Mouse (Mus musculus): ENCODE measurements around the gene Ssr2.
A peak's percentile ranks its signal among the peaks of the same experiment; 100 is the strongest.
"Not testable (repeated sequence)": the region's sequence is repeated elsewhere in the genome, so short reads cannot be mapped to it uniquely, and the experiment has no call there.

Ssr2 gene

DNA sequence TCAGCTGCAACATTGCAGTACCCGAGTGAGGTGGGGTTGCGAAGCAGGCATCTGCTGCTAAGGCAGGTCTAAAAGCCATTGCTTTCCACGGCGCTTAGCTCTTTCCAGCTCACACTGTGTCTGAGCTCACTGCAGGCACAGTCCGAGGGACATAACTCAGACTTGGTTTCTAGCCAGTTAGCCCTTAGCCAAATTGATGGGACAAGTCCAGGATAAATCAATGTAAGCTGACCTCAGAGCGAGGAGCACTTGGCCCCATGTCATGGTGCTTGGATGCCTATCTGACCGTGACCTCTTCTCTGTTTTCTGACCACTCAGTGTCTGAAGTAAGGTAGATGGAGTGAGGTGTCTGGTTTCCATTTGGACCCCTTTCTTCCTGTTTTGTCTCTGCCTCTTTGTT, 11.7 kb upstream of the Ssr2 start:
- DNase-seq (ENCODE audit: low spot score) = no peak

DNA sequence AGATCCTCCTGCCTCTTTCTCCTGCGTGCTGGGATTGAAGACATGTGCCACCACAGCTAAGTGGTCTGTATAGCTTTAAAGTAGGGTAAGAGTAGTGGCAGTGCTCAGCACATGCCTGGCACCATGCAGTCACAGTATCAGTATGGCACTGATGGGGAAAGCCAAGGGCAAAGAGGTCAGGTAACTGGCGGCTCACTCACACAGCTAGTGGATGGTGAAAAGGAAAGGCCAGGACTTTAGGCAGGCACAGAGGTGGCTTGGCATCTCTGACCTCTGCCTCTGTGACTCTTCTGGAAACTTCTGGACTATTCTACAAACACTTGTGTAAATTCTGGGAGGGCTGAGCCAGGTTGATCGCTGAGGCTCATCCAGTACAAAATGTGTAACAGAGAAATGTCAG, 9.6 kb upstream of the Ssr2 start:
- DNase-seq (ENCODE audit: low spot score) = no peak

DNA sequence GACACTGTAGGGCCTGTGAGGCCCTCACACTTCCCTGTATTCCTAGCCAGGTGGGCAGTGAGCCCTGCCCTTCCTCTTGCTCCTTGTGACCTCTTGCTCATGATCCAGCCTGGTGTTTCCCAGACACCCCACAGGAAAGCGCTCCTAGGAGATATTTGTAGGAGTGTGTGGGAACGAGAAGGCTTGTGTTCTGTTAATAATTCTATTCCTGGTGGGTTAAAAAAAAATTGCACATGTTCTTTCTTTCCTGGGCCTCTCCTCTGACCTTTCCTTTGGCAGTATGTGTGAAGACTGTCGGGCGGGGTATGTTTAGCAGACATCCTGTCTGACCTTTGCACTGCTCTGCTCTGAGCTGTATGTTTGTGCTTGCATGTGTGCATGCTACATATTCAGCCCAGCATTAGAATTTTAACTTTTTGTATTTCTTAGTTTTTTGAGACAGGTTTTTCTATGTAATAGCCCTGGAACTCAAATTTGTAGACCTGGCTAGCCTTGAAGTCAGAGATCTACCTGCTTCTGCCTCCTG, 9.1 kb upstream of the Ssr2 start:
- no peak for DNase-seq (ENCODE audit: low spot score)

DNA sequence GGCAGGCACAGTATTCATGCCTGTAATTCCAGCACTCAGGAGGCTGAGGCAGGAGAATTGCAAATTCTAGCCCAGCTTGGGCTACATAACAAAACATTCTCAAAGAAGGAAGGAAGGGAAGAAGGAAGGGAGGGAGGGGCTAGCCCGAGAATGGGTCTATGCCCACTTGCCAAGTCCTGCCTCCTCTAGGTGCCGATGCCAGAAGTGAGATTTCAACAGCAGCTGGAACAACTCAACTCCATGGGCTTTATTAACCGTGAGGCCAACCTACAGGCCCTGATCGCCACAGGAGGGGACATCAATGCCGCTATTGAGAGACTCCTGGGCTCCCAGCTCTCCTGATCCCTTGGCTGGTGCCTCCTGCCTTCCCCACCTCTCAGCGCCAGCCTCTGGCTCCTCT, 7.8 kb upstream of the Ssr2 start:
- no peak for DNase-seq (ENCODE audit: low spot score)

DNA sequence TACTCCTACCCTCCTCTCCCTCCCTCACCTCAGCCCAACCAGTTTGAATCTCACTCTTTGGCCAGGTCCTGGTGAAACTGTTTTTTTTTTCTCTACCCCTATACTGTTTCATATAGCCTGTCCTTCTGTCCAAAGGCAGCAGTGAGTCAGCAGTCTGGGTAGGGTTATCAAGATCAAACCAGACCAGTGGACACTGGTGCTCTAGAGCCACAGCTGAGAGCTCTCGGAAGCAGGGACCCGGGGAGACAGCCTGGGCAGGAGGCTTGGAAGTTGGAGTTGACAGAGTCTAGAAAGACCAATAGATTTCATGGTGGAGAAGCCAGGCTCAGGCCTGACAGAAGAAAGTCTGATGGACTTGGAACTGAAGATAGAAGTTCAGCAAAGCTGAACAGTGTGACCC, 7.1 kb upstream of the Ssr2 start:
- no peak for DNase-seq (ENCODE audit: low spot score)

- DNase-seq (ENCODE audit: low spot score) = no peak
These were observed 6.6 kb upstream of the Ssr2 start for GRCm38 (mm10) chr3:88569093-88569492.

DNA sequence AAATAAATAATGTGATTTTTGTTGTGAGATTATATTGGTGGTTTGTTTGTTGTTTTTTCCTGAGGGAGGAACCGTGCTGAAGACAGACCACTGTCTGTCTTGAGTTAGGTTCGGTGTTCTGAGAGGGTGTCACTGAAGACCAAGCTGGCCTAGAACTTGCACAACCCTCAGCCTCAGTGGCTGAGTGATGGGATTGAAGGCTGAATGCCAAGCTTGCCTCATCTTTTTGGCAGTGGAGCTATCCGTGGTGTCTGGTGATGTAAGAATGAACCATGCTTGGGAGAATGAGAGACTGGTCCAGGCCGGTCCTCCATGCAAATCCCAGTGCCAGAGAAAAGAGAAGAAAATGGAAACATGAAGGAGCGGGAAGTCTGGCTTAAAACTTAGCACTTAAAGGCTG, 6.0 kb upstream of the Ssr2 start:
- DNase-seq (ENCODE audit: low spot score) = no peak

- DNase-seq (ENCODE audit: low spot score) = no peak
These were observed 5.3 kb upstream of the Ssr2 start for GRCm38 (mm10) chr3:88570341-88570740.

DNA sequence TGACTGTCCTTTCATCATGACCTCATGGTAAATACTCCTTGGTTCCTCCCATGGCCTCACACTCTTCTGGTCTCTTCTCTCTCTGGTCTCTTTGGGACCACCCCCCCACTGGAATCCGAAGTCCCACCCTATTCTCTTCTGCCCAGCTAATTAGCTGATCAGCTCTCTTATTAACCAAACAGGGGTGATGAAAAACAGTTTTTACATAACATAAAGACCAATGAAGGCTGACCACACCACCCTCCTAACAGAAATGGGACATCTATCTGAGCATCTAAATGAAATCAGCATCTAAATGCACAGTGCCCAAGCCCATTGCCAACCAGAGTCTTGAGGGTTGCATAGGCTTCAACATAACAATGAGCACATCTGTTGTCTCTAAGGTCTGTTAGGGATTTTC, 3.8 kb upstream of the Ssr2 start:
- DNase-seq (ENCODE audit: low spot score) = no peak

- DNase-seq (ENCODE audit: low spot score) = no peak
These were observed 2.8 kb upstream of the Ssr2 start for GRCm38 (mm10) chr3:88572835-88573234.

- no peak for DNase-seq (ENCODE audit: low spot score)
These were observed 1.9 kb upstream of the Ssr2 start for GRCm38 (mm10) chr3:88573810-88574209.

DNA sequence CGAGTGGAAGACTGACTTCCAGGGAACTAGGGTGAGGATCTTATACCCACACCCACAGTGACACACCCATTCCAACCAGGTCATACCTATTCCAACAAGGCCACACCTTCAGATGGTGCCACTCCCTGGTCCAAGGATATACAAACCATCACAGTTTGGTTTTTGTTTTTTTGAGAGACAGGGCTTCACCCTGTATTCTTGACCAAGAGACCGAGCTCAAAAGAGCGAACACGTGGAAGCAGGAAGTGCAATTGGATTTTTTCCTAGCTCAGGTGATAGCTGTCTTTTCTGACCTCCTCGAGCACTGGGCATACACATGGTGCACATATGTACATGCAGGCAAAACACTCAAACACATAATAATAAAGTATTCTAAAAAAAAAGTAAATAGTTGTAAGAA, 2.2 kb downstream of the Ssr2 start:
- not testable (repeated sequence) for DNase-seq (ENCODE audit: low spot score)

DNA sequence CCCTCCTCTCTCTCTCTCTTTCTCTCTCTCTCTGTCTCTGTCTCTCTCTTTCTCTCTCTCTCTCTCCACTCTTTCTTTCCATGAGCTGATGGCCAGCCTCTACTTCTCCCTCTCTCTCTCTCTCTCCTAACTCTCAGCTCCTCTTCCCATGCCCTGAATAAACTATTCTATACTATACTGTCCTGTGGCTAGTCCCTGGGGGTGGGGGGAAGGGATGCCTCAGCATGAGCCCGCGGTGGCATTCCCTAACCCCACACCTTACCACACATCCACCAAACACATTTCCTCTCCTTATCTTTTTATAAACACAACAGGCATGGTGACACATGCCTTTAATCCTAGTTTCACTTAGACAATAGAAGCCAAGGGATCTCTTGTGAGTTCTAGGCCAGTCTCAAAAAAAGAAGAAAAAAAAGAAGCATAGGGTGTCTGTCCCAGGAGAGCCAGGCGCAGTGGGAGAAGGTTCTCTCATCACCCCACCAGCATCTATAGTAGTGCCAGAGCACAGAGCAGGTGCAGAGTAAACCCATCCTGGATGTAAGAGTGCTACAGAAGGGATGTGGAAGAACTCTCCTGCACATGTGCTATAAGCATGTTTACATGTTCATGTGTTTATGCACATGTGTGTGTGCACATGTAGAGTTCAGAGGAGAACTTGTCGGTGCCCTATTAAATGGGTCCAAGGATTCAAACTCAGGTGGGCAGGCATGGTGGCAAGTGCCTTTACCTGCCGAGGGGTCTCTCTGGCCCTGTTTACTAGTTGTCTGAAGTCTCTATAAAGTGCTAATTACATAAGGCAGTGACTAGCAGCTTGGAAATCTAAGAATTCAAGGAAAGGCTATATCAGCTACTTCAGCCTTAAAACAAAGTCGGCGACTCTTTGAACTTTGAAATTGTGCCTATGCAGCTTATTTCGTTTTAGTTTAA, 3.1 kb downstream of the Ssr2 start:
- no peak for DNase-seq (ENCODE audit: low spot score)

DNA sequence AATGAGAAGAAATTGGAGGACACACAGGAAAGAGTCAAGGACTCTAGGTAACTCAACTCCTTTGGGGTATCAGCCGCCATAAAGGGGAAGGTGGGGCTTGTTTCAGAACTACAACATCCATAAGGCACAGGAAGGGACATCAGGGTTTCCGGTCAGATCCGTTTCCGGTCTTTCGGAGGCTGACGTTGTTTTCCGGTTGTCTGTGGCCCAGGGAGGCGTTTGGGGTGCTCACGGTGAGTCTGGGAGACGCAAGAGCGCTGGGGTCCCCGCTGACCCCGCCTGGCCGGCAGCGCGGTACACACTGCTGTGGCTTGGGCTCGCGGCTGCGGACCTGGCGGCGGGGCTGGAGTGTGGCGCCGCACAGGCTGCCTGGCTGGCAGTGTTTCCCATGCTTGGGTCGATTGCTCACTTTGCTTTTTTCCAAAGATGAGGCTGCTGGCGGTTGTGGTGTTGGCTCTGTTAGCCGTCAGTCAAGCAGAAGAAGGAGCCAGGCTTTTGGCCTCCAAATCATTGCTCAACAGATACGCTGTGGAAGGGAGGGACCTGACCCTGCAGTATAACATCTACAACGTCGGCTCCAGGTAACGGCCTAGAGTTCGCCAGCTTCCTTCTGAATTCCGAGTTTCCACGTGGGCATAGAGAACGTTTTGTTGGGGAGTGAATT, 3.9 kb downstream of the Ssr2 start:
- peak; percentile 57 for DNase-seq (ENCODE audit: low spot score)

- no peak for DNase-seq (ENCODE audit: low spot score)
These were observed 10.1 kb downstream of the Ssr2 start for GRCm38 (mm10) chr3:88585769-88586168.

DNA sequence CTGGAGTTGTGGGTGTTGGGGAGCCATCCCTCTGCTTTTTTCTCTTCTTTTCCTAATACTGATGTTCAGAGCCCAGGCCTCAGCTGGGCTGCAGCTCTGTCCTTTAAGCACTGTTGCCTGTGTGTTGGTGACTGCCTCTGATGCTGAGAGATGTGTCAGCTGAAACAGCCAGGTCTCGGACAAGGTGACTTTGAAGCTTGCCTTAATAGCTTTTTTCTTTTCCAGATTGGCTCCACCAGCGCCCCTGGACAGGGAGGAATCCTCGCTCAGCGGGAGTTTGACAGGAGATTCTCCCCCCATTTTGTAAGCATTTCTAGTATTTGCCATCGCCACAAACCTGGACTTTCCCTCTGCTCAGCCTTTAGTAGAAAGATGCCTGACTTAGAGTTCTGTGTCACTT, 11.0 kb downstream of the Ssr2 start:
- DNase-seq (ENCODE audit: low spot score) = no peak

- no peak for DNase-seq (ENCODE audit: low spot score)
These were observed 14.6 kb downstream of the Ssr2 start for GRCm38 (mm10) chr3:88590246-88590645.

- no peak for DNase-seq (ENCODE audit: low spot score)
These were observed 15.4 kb downstream of the Ssr2 start for GRCm38 (mm10) chr3:88591044-88591443.

- DNase-seq (ENCODE audit: low spot score) = peak; percentile 27
These were observed 16.5 kb downstream of the Ssr2 start for GRCm38 (mm10) chr3:88591950-88592731.

DNA sequence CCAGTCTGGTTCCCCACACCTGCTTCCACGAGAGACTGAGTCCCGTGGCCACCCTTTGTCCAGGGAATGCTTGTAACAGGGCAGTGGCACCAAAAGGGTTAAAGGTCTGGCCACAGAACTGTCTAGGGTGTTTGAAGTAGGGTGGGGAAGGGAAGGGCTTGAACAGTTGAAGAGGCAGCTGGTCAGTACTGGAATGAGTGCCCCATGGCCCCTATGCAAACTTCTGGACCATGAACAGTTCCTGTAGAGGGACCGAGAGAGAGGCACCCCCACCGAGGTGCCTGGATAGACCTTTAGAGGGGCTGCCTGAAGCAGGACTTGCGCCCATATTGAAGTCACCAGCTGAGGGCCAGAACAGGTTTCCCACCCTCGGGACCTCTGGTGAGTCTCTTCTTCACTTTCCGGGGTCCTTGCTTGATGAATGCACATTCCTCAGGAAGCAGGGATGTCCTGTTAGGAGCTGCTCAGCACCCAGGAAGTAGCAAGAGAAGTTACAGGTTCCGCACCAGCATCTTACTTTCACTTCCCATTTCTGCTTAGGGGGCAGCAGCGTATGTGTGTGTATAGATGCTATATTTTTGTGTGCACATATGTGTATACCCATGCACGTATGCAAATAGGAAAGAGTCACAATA, 17.4 kb downstream of the Ssr2 start:
- peak; percentile 30 for DNase-seq (ENCODE audit: low spot score)

DNA sequence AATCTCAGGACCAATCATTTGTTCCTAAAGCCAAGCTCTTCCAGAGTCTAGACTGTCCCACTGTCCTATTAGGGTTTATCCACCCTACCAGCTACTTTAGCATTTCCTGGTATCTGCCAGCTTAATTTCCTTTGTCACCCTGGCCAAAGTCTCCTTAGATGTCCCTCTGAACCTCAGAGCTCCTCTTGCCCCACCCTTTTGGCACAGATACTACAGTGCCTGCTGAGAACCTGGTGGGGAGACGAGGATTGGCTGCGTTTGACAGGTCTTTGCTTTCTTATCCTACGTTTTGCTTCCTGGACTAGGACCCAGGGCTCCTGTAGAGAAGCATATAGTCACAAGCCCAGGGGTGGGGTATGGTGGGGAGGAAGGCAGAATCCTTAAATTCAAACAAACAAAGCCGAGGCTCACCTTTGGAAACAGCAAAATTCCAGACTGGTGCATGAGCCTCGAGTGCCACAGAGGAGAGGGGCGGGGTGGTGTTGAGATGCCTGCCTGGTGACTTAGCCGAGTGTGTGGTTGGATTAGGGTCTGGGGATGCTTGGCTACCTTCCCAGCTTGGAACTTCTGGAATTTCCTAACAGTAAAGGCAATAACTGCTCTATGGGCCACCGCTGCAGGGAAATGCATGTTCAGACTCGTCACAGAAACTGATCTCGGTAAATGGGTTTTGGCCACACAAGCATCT, 18.4 kb downstream of the Ssr2 start:
- no peak for DNase-seq (ENCODE audit: low spot score)
